Mouse (Mus musculus) lung, postnatal 4 days (tissue): ENCODE measurements around the gene Ireb2.

Experiments used
- DNase-seq, 2 experiments: peaks; one replicate each; pipeline ENCODE4 v3.0.0; 2021

Gene Ireb2

DNA sequence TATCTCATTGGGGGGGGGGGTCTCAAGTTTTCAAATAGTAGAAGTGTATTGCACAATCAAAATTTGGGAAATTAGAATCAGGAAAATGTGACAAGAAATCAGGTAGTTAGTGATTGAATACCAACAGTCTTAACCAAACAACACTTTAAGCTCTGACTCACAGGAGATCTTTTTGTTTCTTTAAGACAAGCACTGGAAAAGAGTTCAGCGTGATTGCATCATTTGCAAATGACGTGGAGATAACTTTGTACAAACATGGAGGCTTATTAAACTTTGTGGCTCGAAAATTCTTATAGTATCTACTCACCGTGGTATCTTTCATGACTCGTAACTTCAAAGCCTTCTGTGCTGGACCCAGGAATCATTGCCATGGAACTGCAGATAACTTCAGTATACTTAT is 45.9 kb downstream of the Ireb2 start:
- DNase-seq, result no peak

- no peak for DNase-seq
Observed at GRCm38 (mm10) chr9:54915576-54915975, 52.0 kb downstream of the Ireb2 start.

- DNase-seq, result no peak
Observed at GRCm38 (mm10) chr9:54916401-54916800, 52.8 kb downstream of the Ireb2 start.

DNA sequence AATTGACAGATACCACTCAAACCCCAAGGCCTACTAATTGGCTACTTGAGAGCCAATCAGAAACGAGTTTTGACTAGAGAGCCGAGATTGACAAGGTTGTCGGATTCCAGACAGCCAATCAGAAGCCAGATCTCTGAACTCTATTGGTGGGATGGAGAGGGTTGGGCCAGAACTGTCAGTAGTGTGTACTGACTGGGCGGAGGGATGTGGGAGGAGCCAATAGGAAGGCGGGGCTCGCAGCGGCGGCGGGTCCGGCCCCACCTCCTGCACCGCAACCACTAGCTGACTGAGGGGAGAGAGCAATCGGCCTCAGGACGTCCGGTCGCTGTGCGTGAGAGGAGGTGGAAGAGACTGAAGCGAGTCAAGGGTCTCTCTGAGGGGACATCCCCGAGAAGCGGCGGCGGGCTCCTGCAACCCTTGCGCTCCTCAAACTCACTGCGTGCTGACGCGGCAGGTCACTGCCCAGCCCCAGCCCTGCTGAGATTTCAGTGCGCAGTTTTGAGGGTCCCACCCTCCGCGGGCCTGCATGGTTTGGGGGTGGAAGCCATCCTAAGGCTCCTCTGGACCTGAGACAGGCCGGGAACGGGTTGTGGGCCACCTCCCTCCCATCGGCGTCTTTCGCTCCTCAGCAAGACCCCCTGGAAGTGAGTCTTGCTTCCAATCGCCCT is 53.6 kb downstream of the Ireb2 start, which contains the start of gene Hykk:
Gene Hykk (plus strand): TSS at position 274 of the 668 bp plus-strand sequence.
- peak; percentile 92 to 93 for DNase-seq

DNA sequence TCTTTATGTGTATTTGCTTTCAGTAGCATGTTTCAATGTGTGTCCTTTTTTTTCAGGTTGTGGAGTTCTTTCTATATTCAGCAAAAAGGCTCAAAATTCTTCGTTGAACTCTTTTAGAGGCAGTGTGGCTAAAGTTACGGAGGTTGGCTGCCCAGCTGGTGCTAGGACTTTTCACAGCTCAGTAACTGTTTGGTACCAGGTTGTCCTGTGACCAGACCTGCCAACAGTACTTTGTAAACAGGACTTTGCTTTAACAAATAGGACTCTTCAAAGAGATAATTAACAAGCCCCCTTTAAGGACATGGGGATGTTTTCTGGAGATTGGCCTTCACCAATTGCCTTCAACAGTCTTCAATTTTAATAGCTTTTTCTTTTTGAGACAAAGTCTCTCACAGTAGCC is 54.6 kb downstream of the Ireb2 start:
- DNase-seq, result no peak

DNA sequence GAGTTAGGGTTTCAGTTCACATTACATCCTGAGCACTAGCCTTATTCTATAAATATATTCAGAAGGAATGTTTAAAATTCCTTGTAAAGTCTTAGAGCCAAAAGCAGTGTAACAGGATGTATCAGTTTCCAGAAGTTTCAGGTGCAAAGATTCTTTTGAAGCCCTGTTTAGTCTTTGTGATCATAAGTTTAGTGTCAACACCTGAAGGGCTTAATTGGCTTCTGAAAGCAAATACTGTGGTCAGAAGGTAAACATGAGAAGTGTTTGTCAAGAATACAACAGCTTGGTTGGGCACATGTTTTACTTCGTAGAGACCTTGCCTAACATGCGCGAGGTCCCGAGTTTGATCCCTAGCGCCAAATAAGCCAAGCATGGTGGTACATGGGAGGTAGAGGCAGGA is 55.2 kb downstream of the Ireb2 start:
- DNase-seq, result no peak

DNA sequence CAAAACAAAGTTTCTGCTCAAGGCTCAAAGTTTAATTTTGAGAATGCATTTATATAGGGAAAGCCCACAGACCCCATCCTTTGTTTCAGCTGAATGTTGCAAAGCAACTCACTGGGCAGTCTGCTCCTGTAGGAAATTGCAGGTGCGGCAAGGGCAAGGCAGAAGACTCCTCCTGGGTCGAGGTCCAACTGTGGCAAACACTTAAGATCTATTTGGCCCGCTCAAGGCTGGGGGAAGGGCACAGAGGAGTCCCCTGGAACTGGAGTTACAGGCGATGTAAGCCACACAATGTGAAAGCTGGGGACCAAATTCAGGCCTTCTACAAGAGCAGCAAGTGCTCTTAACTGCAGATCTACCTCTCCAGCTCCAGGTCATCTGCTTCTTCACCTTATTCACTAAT is 56.4 kb downstream of the Ireb2 start:
- DNase-seq, result no peak

GRCm38 (mm10) chr9:54930741-54931140 is 67.2 kb downstream of the Ireb2 start:
- DNase-seq, result no peak

DNA sequence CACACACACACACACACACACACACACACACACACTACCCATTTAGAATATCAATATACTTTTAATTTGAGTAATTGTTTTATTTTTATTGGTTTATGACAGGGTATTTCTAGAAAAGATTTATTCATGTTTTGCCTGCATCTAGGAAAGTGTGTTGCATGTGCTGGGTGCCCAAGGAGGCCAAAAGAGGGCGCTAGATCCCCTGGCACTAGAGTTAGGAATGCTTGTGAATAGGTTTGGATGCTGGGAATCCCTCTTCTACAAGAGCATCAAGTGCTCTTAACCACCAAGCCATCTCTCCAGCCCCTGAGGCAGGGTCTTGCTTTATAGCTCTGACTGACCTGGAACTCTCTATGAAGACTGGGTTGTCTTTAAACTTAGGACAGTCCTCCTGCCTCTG is 68.2 kb downstream of the Ireb2 start:
- DNase-seq, result no peak

GRCm38 (mm10) chr9:54932379-54932778 is 68.8 kb downstream of the Ireb2 start:
- no peak for DNase-seq

DNA sequence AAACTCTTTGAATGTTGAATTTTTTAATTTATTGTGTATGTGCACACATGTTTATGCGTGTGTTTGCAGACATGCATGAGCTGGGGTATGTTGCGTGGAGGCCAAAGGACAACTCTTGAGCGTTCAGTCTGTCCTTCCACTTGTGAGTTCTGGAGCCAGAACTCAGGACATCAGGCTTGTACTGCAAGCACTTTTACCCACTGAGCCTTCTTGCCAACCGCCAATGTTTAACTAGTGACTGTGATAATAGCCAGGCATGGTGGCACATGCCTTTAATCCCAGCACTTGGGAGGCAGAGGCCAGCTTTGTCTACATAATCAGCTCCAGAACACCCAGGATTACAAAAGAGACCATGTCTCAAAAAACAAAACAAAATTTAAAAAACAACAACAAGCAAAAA is 78.5 kb downstream of the Ireb2 start:
- no peak for DNase-seq

DNA sequence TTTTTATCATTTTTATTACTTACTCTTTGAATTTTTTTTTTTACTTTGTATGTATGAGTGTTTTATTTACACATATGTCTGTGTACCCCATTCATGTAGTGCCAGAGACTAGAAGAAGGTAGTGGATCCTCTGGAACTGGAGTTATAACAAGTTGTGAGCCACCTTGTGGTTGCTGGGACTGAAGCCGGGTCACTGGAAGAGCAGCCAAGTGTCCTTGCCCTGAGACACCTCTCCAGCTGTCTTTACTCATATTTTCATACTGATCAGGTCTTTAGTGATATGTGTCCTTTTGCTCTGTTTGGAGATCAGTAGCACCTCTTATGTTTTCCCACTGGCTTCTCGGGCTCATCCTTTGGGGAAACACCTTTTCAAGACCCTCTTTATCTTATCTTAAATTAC is 80.9 kb downstream of the Ireb2 start:
- DNase-seq, result no peak

GRCm38 (mm10) chr9:54946256-54946655 is 82.7 kb downstream of the Ireb2 start:
- DNase-seq, result no peak

GRCm38 (mm10) chr9:54949465-54949864 is 85.9 kb downstream of the Ireb2 start:
- no peak for DNase-seq

DNA sequence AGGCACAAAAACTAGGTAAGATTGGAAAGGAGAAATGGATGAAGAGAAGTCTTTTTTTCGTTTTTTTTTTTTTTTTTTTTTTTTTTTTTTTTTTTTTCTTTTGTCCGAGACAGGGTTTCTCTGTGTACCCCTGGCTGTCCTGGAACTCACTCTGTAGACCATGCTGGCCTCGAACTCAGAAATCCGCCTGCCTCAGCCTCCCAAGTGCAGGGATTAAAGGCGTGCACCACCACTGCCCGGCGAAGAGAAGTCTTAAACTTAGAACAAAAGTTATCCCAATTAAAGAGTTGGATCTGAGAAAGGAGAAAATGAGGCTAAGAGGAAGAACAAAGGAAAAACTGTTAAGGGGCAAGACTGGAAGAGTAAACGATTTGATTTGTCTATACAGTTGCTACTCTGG is 86.6 kb downstream of the Ireb2 start:
- DNase-seq, result peak in 1 of 2 experiments; percentile 5

DNA sequence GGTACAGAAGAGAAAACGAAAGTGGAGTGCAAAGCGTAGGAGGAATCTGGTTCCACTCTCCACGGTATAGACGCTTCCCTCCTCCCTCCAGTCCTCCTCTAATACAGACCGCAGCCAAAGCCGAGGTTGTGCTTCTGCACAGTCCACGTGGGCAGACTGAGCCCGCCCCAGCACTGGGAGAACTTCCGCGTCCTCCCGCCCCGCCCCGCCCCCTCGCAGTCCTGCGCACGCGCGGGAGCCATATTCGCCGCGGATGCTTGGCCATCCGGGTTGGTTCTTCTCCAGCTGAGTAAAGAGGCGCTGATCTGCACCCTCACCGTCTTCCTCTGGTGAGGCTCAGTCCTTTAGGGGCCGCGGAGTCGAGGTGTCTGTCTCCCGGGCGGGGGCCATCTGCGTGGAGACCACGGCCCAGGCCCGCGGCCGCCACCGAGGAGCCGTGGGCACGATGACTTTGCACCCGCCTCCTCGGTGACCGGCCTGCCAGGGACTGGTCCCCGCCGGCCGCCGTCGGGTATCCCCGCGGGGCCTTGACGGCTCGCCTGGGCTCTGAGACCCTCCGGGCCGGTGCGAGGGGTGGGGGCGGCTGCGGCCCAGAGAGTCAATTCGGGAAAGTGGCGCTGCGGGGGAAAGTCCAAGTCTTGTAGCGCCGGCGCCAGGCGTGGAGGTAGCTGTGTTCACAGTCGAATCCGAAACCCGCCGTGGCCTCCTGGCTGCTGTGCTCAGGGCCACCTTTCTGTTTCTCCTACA is 87.2 kb downstream of the Ireb2 start, which contains the start of the genes Psma4 and AY074887:
Gene Psma4 (plus strand): TSS at position 216 of the 747 bp plus-strand sequence.
Gene AY074887 (minus strand): TSS at position 424 of the 747 bp plus-strand sequence.
- peak; percentile 92 to 94 for DNase-seq

- no peak for DNase-seq
Observed at GRCm38 (mm10) chr9:54961059-54961458, 97.5 kb downstream of the Ireb2 start.
